ENCODE assay signal across 31 mouse cellular contexts in genomic region chr8:113640357-113640756, GRCm38 (mm10). TPM values are rescaled to one million over a fixed set of nuclear protein-coding genes. Genes with fewer than 3 reads are reported as not detected.
DNase-seq lines count a peak whose midpoint lies in the region; ATAC-seq and TF ChIP-seq lines count a peak whose summit lies in the region.
"Had no signal": no experiment of that assay in that cellular context is flagged by ENCODE, and none has a peak within 500 bp of the region (broad histone marks: within the 10 kb centered on the region; RNA-seq: fewer than 3 reads in every experiment).

No protein-coding gene starts in this region.

- H3K4me3 ChIP-seq in liver, embryonic 11.5 days (ENCODE audit: low read depth, low read length), result no peak overlapping the region
- H3K4me3 ChIP-seq in liver, postnatal 0 days (ENCODE audit: low read depth, low read length), result no peak overlapping the region
- H3K4me3 ChIP-seq in lung, postnatal 0 days (ENCODE audit: low read depth, low read length), result no peak overlapping the region
- H3K4me3 ChIP-seq: forebrain, embryonic 10.5 days; forebrain, embryonic 13.5 days; heart, embryonic 12.5 days; heart, embryonic 15.5 days had no signal

- no peak overlapping the region for H3K27ac ChIP-seq in liver, embryonic 11.5 days (ENCODE audit: low read depth, low read length)
- no peak overlapping the region for H3K27ac ChIP-seq in liver, postnatal 0 days (ENCODE audit: low read depth)
- H3K27ac ChIP-seq in lung, postnatal 0 days (ENCODE audit: low read length), result no peak overlapping the region
- H3K27ac ChIP-seq: forebrain, embryonic 10.5 days; forebrain, embryonic 13.5 days; heart, embryonic 15.5 days; hindbrain, embryonic 14.5 days; hindbrain, postnatal 0 days had no signal

- peaks cover 2% of the 10 kb centered on the region; the same call in 1 of the 2 replicates for H3K36me3 ChIP-seq in liver, embryonic 11.5 days (ENCODE audit: control insufficient read depth, insufficient read depth, low read length)
- peaks cover 25% of the 10 kb centered on the region for H3K36me3 ChIP-seq in liver, postnatal 0 days (replicated peaks; ENCODE audit: insufficient read depth, low read length)
- H3K36me3 ChIP-seq in lung, postnatal 0 days (ENCODE audit: insufficient read depth, low read length), result peaks cover 9% of the 10 kb centered on the region; the same call in 1 of the 2 replicates

- 0 out of 2 replicates have a peak, but pooled peaks cover 2% of the 10 kb centered on the region for H3K4me1 ChIP-seq in liver, embryonic 11.5 days (replicated peaks; ENCODE audit: control insufficient read depth, insufficient read depth, low read length)
- peaks cover 9% of the 10 kb centered on the region for H3K4me1 ChIP-seq in liver, postnatal 0 days (ENCODE audit: insufficient read depth)
- no peaks in the 10 kb centered on the region; the same call in 1 of the 2 replicates for H3K4me1 ChIP-seq in lung, postnatal 0 days (ENCODE audit: insufficient read depth, low read depth, low read length)

- no peaks in the 10 kb centered on the region for H3K27me3 ChIP-seq in liver, embryonic 11.5 days (replicated peaks; ENCODE audit: control insufficient read depth, insufficient read depth, low read length)
- no peaks in the 10 kb centered on the region for H3K27me3 ChIP-seq in liver, postnatal 0 days (ENCODE audit: insufficient read depth, low read length)
- H3K27me3 ChIP-seq in lung, postnatal 0 days (replicated peaks; ENCODE audit: insufficient read depth, low read length), result no peaks in the 10 kb centered on the region
- H3K27me3 ChIP-seq: CH12.LX; forebrain, embryonic 13.5 days; heart, embryonic 12.5 days; heart, embryonic 15.5 days; Patski had no signal

- no peak for TF ChIP-seq EP300 in liver, postnatal 0 days (IDR thresholded peaks at IDR 0.05; ENCODE audit: low read depth)
- TF ChIP-seq EP300 in lung, postnatal 0 days (IDR thresholded peaks at IDR 0.05), result peak; percentile 28; the same call in 1 of the 2 replicates

- WGBS in liver, embryonic 11.5 days, result 90% methylated on average over 8 of the region's 8 CpGs
- 79% methylated on average over 8 of the region's 8 CpGs for WGBS in liver, postnatal 0 days (ENCODE audit: insufficient replicate concordance)
- WGBS in lung, postnatal 0 days, result 56% methylated on average over 8 of the region's 8 CpGs

- peak; percentile 10 for DNase-seq in liver, embryonic 11.5 days (ENCODE audit: low spot score)
- DNase-seq in liver, postnatal 0 days, result no peak
- peak; percentile 89 for DNase-seq in lung, postnatal 0 days (ENCODE audit: low spot score)
- peak; percentile 72 for DNase-seq in lung, postnatal 25 days (ENCODE audit: low spot score)
- no peak for DNase-seq in spleen, postnatal 14 days (ENCODE audit: low spot score in 2 of 2)
- DNase-seq in embryo, embryonic 10.5 days (ENCODE audit: low spot score), result no peak
- no peak for DNase-seq in retina, embryonic 14.5 days (ENCODE audit: low spot score)
- DNase-seq: adrenal gland, postnatal 10 days; adrenal gland, postnatal 36 days; B cell, adult 2 months; cerebellum, adult 11 months; cerebellum, adult 2 months; cerebellum, adult 9-11 months; cerebellum, postnatal 25 days; gastrocnemius, postnatal 10 days; heart, adult 18-20 months; heart, postnatal 14 days; heart, postnatal 4 days had no signal

- H3K9me3 ChIP-seq in liver, embryonic 11.5 days (ENCODE audit: control insufficient read depth, low read length), result no peaks in the 10 kb centered on the region
- H3K9me3 ChIP-seq in liver, postnatal 0 days (ENCODE audit: low read length), result no peaks in the 10 kb centered on the region
- no peaks in the 10 kb centered on the region for H3K9me3 ChIP-seq in lung, postnatal 0 days (ENCODE audit: low read length)
- H3K9me3 ChIP-seq: forebrain, embryonic 10.5 days; forebrain, embryonic 13.5 days; G1E; heart, embryonic 12.5 days; heart, embryonic 15.5 days had no signal

- no peak overlapping the region for H3K4me2 ChIP-seq in liver, embryonic 11.5 days
- no peak overlapping the region for H3K4me2 ChIP-seq in liver, postnatal 0 days (ENCODE audit: low read depth, low read length)
- no peak overlapping the region for H3K4me2 ChIP-seq in lung, postnatal 0 days (replicated peaks; ENCODE audit: low read depth, low read length)
- H3K4me2 ChIP-seq: forebrain, embryonic 13.5 days; heart, embryonic 12.5 days; heart, embryonic 15.5 days; hindbrain, embryonic 14.5 days had no signal

- H3K9ac ChIP-seq in liver, embryonic 11.5 days (ENCODE audit: low read depth, low read length), result no peak overlapping the region
- H3K9ac ChIP-seq in liver, postnatal 0 days (replicated peaks), result no peak overlapping the region
- no peak overlapping the region for H3K9ac ChIP-seq in lung, postnatal 0 days (replicated peaks; ENCODE audit: low read depth)
- H3K9ac ChIP-seq: forebrain, embryonic 13.5 days; heart, embryonic 12.5 days; heart, embryonic 15.5 days; hindbrain, embryonic 14.5 days had no signal

- TF ChIP-seq CTCF in liver, postnatal 0 days (IDR thresholded peaks at IDR 0.05; ENCODE audit: low read depth), result no peak
- no peak for TF ChIP-seq CTCF in lung, postnatal 0 days (IDR thresholded peaks at IDR 0.05)

- ATAC-seq in liver, embryonic 11.5 days (replicated peaks; ENCODE audit: low FRiP score), result no peak
- no peak for ATAC-seq in liver, postnatal 0 days
- ATAC-seq in lung, postnatal 0 days, result peak; percentile 79
- ATAC-seq: forebrain, embryonic 13.5 days; forebrain, embryonic 16.5 days; hindbrain, postnatal 0 days; Patski had no signal

RNA-seq across cellular contexts. Expression of gene Syce1l, which starts 2.7 kb away (rescaled TPM):
- not detected in 2 replicates for polyA plus RNA-seq in liver, embryonic 11.5 days (2014; fragmentation: Nextera tagmentation; extraction: Ambion mirVana)
- not detected in 2 replicates for polyA plus RNA-seq in liver, postnatal 0 days (2015; fragmentation: Nextera tagmentation; extraction: Ambion mirVana)
- polyA plus RNA-seq in lung, postnatal 0 days (2015; fragmentation: Nextera tagmentation; extraction: Ambion mirVana), result 0.13 TPM in 1 of 2 replicates, not detected in the other
- polyA plus RNA-seq: embryonic facial prominence, embryonic 11.5 days; embryonic facial prominence, embryonic 14.5 days; forebrain, embryonic 10.5 days; forebrain, embryonic 13.5 days; forebrain, embryonic 16.5 days; heart, embryonic 12.5 days; heart, embryonic 15.5 days; hindbrain, embryonic 11.5 days; hindbrain, embryonic 14.5 days; hindbrain, postnatal 0 days; Patski had no signal

RNA-seq across cellular contexts. Expression of gene Mon1b, which starts 5.0 kb away (rescaled TPM):
- polyA plus RNA-seq in liver, embryonic 11.5 days (2014; fragmentation: Nextera tagmentation; extraction: Ambion mirVana), result 9.6 and 10.1 TPM in 2 replicates
- 1.4 and 1.6 TPM in 2 replicates for polyA plus RNA-seq in liver, postnatal 0 days (2015; fragmentation: Nextera tagmentation; extraction: Ambion mirVana)
- 4.1 and 4.7 TPM in 2 replicates for polyA plus RNA-seq in lung, postnatal 0 days (2015; fragmentation: Nextera tagmentation; extraction: Ambion mirVana)

Comparison
In these comparisons a context has a peak if more than half of its experiments do, and no peak if none do; other contexts are left out.
1. DNase-seq: peak in liver, embryonic 11.5 days (single experiment), lung, postnatal 0 days (single experiment) and lung, postnatal 25 days (single experiment); none in liver, postnatal 0 days (single experiment), spleen, postnatal 14 days (0 of 2), embryo, embryonic 10.5 days (single experiment) and retina, embryonic 14.5 days (single experiment).